Mouse (Mus musculus) heart, postnatal 0 days (tissue): ENCODE results near the gene Shisa2.

Experiments
- CTCF ChIP-seq: IDR thresholded peaks from 2 replicates; pipeline ENCODE4 v1.5.1; 2016; ENCODE audit warnings: antibody characterized with exemption, control low read depth, low read depth
- EP300 ChIP-seq: IDR thresholded peaks from 2 replicates; pipeline ENCODE4 v1.6.1; 2016; ENCODE audit warnings: antibody characterized with exemption, low read depth

- no peak for TF ChIP-seq CTCF
- no peak for TF ChIP-seq EP300
These were observed 8.3 kb upstream of the Shisa2 start for GRCm38 (mm10) chr14:59616802-59617201.
